Mouse (Mus musculus) liver, postnatal 0 days (tissue): ENCODE measurements around the gene Lrrc72.

Experiments
- CTCF ChIP-seq: sonication (generic); IDR thresholded peaks from 2 replicates; pipeline ENCODE4 v1.5.1; 2016; ENCODE audit warnings: antibody characterized with exemption, low read depth
- EP300 ChIP-seq: IDR thresholded peaks from 2 replicates; pipeline ENCODE4 v1.6.1; 2016; ENCODE audit warnings: antibody characterized with exemption, low read depth, mild to moderate bottlenecking

DNA sequence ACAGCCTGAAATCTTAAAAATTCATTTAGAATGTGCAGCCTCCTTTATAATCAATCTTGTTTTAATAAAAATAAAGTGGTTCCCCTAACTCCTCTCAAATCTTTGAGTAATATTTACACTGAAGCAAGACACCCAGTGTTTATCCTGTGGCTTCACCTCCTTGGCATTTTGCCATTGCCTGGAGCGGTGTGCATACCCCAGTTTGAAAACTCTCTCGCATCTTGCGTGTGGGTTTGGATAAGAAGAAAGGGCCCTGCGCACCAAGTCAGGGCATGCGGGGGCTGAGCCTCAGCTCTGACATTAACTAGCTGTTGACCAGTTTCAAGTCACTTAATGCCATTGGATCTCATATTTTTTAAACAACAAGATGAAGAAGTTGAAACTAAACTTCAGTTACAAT is 2.2 kb upstream of the Lrrc72 start:
- TF ChIP-seq CTCF (no peak), EP300 (no peak)
